Mouse (Mus musculus): ENCODE results near the gene 1700001P01Rik. TPM values are rescaled to one million over a fixed set of nuclear protein-coding genes. Genes with fewer than 3 reads are reported as not detected.

Gene 1700001P01Rik
- 1 to 10 TPM in 1 of 4 experiments, under 1 TPM in 2, not detected in 1; 0.65 to 1.2 (median 0.84) TPM for total RNA-seq (2022)

DNA sequence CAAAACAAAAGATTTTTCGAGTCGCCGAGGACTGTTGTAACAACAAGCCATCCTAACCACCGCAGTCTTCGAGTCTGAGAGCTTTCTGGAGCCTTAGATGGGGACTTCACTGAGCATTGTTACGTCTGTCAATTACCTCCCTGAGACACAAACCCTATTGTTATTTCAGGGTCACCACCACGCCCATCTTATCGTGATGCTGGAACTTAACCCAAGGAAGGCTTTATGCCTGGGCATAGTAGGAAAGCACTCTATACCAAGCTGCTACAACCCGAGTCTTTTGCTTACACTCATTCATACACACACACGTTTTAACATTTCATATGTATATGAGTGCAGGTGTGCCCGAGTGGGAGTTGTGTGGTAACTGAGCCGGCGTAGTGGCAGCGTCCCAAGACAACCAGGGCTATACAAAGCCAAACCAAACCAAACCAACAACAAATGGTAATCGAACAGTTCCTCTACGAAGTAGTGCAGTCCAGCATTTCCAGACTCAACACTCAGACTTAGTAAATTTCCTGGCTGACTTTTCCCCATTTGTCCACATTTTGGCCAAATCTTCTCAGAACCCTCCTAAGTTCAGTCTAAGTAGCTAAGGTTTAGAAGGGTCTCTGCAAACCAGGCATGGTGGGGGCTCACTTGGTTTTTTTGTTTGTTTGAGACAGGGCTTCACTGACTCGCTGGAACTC is at the start of gene 1700001P01Rik:
TSS of gene 1700001P01Rik (minus strand) at position 111 of the 689 bp plus-strand sequence.
- no peak for DNase-seq (ENCODE audit: low spot score in 2 of 2)

DNA sequence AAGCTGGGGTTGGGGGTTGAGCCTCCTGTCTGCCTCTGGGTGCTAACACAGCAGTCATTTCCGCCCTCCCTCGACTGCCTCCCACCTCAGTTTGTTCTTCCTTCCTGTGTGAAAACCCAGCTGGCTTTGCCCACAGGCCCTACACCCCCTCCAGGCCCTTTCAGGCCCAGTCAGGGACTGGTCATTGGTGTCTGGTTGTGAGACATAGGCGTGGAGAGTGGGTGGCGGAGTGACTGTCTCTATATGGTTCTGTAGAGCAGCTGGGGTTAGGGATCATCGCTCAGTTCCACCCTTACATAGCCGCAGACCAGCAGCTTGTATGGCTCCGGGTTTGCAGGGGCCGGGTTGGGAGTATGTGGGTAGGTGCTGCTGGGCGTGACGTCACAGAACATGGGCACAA is 49.6 kb upstream of the 1700001P01Rik start:
- no peak for DNase-seq (ENCODE audit: low spot score in 2 of 2)

GRCm38 (mm10) chr11:97824895-97825294 is 49.2 kb upstream of the 1700001P01Rik start:
- DNase-seq (ENCODE audit: low spot score in 2 of 2): no peak

DNA sequence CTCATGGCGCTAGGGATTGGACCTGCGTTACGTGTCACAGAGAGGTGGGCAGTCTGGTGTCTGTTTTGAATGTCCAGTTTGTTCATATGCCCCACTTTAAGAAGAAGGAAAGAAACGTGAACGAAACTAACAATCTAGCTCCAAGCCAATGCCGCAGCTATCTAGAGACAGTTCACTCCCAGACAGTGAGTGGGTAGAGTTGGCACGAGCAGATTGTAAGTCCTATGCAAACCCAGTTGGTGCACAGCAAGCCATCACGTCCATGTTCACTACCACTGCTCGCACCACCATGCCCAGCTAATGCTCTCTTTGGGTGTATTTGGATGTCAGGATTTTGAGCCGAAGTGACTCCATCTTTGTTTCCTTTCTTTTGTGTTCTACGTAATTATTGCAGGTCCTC is 48.5 kb upstream of the 1700001P01Rik start:
- DNase-seq (ENCODE audit: low spot score in 2 of 2): no peak

GRCm38 (mm10) chr11:97822840-97823603 is 47.3 kb upstream of the 1700001P01Rik start:
- DNase-seq (ENCODE audit: low spot score in 2 of 2): no peak

DNA sequence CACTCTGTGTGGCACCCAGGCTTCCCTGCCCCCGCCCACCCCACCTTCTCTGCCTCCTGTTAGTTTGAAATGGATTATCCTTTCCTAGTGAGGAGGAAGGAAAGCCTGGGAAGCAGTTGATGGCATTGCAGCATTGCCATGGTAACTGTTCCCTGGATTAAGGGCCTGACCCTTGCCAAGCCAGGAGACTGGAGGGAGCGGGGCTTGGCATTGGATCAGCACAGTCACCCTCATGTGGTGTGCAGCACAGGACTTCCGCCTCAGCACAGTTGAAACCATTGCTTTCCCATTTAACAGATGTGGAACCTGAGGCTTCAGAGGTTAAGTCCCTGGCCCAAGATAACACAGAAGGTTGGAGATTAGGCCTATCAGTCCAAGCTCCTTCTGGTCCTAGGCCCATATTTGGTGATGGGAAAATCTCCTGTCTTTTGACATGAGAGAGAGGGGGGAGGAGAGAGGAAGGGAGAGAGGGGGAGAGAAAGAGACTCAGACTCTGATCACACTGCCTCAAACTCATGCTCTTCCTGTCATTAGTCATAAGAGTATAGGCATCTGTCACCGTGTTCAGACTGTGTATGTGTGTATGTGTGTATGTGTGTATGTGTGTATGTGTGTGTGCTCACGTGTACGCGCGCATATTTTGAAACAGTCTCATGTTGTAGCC is 45.8 kb upstream of the 1700001P01Rik start:
- DNase-seq (ENCODE audit: low spot score in 2 of 2): no peak

DNA sequence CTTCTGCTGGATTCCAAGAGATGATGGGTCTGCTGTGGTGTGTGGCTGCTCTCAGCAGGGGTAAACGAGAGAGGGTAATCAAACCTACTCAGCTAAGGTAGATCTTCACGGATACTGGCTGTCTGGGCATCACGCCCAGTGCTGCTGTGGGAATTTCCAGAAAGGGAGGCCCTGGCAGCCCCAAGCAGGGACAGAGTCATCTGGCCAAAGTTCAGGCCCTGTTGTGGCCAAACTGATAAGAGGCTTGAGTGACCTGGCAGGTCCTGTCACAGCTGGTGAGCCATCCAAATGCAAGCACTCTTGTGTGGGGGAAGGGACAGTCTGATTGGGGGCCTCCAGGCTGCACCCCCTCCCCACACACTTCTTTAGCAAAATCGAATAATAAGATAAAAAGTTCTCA is 45.1 kb upstream of the 1700001P01Rik start:
- no peak for DNase-seq (ENCODE audit: low spot score in 2 of 2)

DNA sequence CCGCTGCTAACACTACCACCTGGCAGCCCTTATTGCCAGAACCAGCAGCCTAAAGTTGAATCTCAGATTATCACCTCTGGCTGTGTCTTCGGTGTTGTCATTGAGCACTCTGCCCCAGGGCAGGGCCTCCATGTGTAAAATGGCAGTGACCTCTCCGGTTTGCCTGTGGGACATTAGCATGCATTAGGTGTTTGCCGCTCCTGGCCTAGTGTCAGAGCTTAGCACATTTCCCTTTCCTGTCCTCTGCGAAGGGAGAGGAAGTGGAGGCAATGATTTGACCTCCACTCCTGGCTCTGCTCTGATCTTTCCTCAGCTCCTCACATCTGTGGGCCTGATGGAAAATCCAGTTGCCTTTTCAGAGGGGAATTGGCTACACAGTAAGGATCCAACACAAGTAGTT is 44.2 kb upstream of the 1700001P01Rik start:
- no peak for DNase-seq (ENCODE audit: low spot score in 2 of 2)

DNA sequence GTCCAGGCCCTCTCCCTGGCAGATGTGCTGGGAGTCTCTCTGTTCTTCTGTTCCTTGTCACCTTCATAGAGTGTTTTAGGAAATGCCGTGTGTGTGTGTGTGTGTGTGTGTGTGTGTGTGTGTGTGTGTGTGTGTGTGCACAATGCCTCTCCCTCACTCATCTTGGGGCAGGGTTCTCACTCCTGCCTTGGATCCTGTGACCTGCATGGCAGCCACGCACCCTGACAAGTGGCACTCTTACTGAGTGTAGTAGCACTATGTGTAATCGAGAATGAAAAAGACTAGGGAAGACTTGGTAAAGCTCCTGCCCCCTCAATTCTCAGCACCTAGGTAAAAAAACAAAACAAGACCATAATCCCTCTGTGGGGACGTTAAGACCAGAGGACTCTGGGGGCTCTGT is 43.4 kb upstream of the 1700001P01Rik start:
- no peak for DNase-seq (ENCODE audit: low spot score in 2 of 2)

DNA sequence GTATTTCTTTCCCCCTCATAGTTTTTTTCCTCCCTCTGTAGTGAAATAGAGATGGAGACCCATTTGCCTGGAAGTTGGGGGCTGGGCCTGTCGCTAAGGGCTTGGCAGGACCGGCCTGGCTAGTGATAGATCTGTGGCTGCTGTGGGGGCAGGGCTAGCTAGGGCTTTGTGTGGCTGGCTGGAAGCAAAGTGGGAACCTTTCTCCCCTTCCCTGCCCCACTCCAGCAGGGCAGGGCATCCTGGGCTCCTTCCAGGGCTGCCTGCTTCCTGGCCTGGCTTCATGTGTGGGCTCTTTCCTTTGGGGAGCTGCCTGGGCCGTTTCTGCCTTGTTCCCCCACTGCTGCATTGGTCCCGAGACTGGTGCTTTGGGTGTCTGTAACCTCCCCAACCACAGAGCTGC is 42.9 kb upstream of the 1700001P01Rik start:
- DNase-seq (ENCODE audit: low spot score in 2 of 2): no peak

DNA sequence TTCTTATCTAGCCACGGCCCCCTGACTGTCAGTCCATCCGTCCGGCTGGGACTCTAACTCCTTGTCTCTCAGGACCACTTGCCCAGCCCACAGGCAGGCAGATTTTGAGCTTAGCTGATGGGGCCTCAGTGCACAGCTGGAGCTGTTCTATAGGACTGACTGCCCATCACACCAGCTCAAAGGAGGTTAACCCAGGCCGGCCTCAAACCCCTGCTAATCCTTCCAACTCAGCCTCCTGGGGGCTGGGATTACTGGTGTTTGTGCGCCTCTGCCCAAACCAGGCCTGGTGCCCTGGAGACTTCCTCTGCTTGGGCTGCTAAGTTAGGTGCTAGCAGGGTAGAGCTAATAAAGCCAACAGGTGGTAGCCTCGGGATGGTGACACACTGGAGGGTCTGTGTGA is 42.3 kb upstream of the 1700001P01Rik start:
- no peak for DNase-seq (ENCODE audit: low spot score in 2 of 2)

DNA sequence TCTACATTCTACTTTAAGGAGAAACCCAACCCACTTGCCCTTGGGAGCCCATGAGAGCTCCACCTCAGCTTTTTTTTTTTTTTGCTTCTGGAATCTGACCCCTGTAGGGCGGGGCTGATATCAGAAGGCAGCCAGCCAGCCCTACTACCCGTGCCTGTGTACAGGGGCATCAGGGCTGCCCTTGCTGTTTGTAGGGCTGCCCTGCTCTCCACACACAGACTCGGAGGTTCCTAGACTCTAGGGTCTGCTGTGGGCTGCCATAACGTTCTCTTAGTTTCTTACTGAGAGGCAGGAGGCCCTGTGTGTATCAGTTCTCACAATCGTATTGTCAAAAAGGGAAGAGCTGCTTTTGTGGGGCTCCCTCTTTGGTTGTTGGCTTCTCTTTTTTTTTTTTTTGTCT is 41.7 kb upstream of the 1700001P01Rik start:
- no peak for DNase-seq (ENCODE audit: low spot score in 2 of 2)

- no peak for DNase-seq (ENCODE audit: low spot score in 2 of 2)
These were observed 41.2 kb upstream of the 1700001P01Rik start for GRCm38 (mm10) chr11:97816916-97817315.

DNA sequence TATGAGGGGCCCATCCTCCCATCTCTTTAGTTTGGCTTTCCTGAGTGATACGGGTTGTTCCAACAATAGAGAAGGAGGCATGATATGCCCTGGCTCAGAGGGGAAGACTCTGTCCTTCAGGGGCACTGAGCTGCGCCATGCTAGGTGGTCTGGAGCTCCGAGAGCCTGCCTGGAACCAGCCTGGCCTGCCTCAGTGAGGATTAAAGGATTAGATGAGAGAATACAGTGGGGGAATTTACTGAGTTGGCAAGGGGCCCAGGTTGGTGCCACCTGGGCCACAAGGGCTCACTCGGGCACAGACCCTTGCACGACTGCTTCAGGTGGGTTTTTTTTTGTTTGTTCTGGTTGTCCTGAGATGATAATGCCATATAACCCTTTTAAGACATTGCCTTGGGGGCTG is 40.5 kb upstream of the 1700001P01Rik start:
- DNase-seq (ENCODE audit: low spot score in 2 of 2): no peak

- DNase-seq (ENCODE audit: low spot score in 2 of 2): no peak
These were observed 40.0 kb upstream of the 1700001P01Rik start for GRCm38 (mm10) chr11:97815736-97816135.

DNA sequence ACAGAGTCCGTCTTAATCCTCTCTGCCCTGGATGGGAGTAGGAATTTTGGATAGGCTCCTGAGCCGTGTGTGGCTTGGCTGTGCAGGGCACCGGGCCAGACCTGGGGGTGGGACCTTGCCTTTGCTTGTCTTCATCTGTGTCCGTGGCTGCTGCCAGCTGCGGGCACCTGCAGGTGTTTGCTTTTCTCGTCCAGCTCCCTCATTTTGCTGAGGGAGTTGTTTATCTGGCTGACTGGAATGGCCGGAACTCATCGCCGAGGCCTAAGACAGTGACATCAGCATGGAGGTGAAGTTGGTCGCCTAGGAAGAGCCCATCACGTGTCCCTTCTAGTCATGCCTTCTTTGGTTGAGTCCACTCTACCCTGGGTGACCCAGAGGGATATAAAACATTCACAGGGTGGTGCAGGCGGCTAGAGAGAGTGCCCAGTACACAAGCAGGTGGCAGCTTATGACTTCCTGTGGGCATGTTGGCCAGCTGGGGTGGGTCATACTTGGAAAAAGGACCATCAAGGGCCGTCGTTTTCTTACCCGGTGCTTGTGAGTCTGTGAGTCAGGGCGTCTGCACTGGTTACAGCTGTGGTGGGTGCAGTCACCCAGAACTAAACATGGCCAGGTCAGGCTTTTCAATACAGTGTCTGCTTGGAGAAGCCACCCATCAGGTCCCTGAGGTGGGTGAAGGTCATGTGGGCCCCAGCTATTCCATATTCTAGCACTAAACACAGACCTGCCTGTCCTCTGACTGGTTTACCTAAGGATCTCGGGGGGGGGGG is 38.2 kb upstream of the 1700001P01Rik start:
- peak in 1 of 2 experiments; percentile 26 for DNase-seq (ENCODE audit: low spot score in 2 of 2)

GRCm38 (mm10) chr11:97813085-97813484 is 37.4 kb upstream of the 1700001P01Rik start:
- no peak for DNase-seq (ENCODE audit: low spot score in 2 of 2)

GRCm38 (mm10) chr11:97812491-97812921 is 36.8 kb upstream of the 1700001P01Rik start:
- DNase-seq (ENCODE audit: low spot score in 2 of 2): no peak

DNA sequence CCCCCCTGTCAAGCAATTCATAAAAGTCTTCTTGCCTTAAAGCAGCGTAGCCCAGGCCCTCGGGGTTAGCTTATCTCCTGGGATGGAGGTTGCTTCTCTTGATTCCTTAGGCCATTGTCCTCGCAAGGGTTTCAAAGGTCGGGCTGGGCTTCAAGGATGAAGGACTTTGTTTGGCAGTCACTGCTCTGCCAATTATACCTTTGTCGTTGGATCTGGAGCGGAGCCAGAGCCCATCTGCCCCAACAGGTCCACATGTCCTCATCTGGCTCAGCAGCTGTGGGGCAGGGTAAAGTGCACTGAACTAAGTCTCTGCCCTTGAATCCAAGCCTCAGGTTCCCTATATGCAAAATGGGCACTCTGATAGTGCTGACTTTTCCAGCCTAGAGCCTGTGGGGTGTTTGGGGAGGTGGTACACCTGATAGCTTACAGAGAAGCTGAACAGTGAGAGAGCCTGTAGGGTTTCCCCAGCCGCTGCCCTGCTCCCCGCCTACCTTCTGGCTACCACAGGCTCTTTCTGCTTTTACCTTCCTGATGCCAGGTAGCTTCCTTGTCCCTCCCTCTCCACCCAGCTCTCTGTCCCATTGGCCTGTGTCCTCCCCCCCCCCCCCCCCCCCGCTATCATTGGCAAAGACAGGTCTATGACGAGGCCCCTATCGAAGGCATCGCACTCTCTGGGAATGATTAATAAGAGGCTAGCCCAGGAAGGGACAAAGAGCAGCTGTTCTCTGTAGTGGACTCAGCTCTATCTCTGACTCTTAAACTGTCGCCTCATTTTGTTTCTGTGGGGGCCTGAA is 36.0 kb upstream of the 1700001P01Rik start:
- DNase-seq (ENCODE audit: low spot score in 2 of 2): no peak

GRCm38 (mm10) chr11:97810970-97811369 is 35.3 kb upstream of the 1700001P01Rik start:
- no peak for DNase-seq (ENCODE audit: low spot score in 2 of 2)

GRCm38 (mm10) chr11:97810356-97810755 is 34.6 kb upstream of the 1700001P01Rik start:
- no peak for DNase-seq (ENCODE audit: low spot score in 2 of 2)
